8 mouse cellular contexts compared by ENCODE assay signal in genomic region chr2:153560664-153561541, GRCm38 (mm10). TPM values are rescaled to one million over a fixed set of nuclear protein-coding genes. Genes with fewer than 3 reads are reported as not detected.
A peak's percentile ranks its signal among the peaks of the same experiment; 100 is the strongest.
DNase-seq lines count a peak whose midpoint lies in the region; ATAC-seq lines count a peak whose summit lies in the region.

No protein-coding gene starts in this region.

- peak overlapping the region; percentile 69 for H3K9ac ChIP-seq in heart, embryonic 14.5 days (ENCODE audit: low read length)

- 2% methylated on average over 21 of the region's 21 CpGs for WGBS in heart, embryonic 14.5 days

- peak; percentile 37 for DNase-seq in layer of hippocampus, adult 9-11 months
- DNase-seq in layer of hippocampus, adult 18-20 months (ENCODE audit: low spot score in 2 of 2), result no peak
- DNase-seq in embryo, embryonic 10.5 days (ENCODE audit: low spot score), result peak; percentile 46
- DNase-seq in left cerebral cortex, postnatal 10 days (ENCODE audit: extremely low spot score in 1 of 2, low spot score in 2 of 2), result peak; percentile 26 to 78
- peak; percentile 47 for DNase-seq in right cerebral cortex, postnatal 14 days

- ATAC-seq in heart, embryonic 14.5 days (ENCODE audit: insufficient number of reproducible peaks, insufficient read depth, low FRiP score, low read depth), result peak; percentile 87
- peak; percentile 46 for ATAC-seq in megakaryocyte, adult 5-6 weeks (ENCODE audit: poor library complexity, severe bottlenecking)
- ATAC-seq in erythroid progenitor cell, adult 5-6 weeks (replicated peaks; ENCODE audit: low FRiP score, poor library complexity, severe bottlenecking), result no peak; the same call in 1 of the 2 replicates

- peak overlapping the region; percentile 98 to 100 for H3K27ac ChIP-seq in heart, embryonic 14.5 days (replicated peaks in 1 of 2; ENCODE audit: control insufficient read depth in 1 of 2, insufficient read depth in 1 of 2, low read depth in 2 of 2, low read length in 2 of 2)

- H3K4me3 ChIP-seq in heart, embryonic 14.5 days (ENCODE audit: control insufficient read depth in 1 of 2, insufficient read depth in 1 of 2, low read depth in 1 of 2, low read length in 2 of 2), result peak overlapping the region; percentile 2 to 23; a peak in 3 of 4 replicates

- peak overlapping the region; percentile 60 for H3K4me2 ChIP-seq in heart, embryonic 14.5 days (ENCODE audit: low read length)

- no peaks in the 10 kb centered on the region for H3K36me3 ChIP-seq in heart, embryonic 14.5 days (ENCODE audit: control insufficient read depth, insufficient read depth, low read length)

- H3K4me1 ChIP-seq in heart, embryonic 14.5 days (ENCODE audit: control insufficient read depth in 2 of 2, insufficient read depth in 2 of 2, low read length in 2 of 2), result peaks cover 33 to 41% of the 10 kb centered on the region in 2 experiments

- no peaks in the 10 kb centered on the region for H3K27me3 ChIP-seq in heart, embryonic 14.5 days (ENCODE audit: control insufficient read depth, insufficient read depth, low read length)

- intact Hi-C loops in left cerebral cortex, postnatal 10 days (cut with DNase I), result no loop called here

- H3K9me3 ChIP-seq in heart, embryonic 14.5 days (ENCODE audit: control insufficient read depth, low read length), result no peaks in the 10 kb centered on the region

RNA-seq across cellular contexts. Expression of gene Nol4l, which starts 31.1 kb away (rescaled TPM):
- 10 to 100 TPM; 46.5 to 48.1 TPM for total RNA-seq in layer of hippocampus, adult 18-20 months (2021)
- 10.0 and 12.6 TPM in 2 replicates for polyA plus RNA-seq in heart, embryonic 14.5 days (2014; fragmentation: Nextera tagmentation; extraction: Ambion mirVana)
- total RNA-seq in left cerebral cortex, postnatal 10 days (2021), result 10 to 100 TPM; 55.5 to 62.5 TPM
- 1.2 and 2.1 TPM in 2 replicates for total RNA-seq in megakaryocyte, adult 5-6 weeks (2015)
- total RNA-seq in megakaryocyte, adult 5-6 weeks (2017), result 0.20 and 0.62 TPM in 2 replicates
- total RNA-seq in erythroid progenitor cell, adult 5-6 weeks (2015; ENCODE audit: low replicate concordance), result 5.0 and 5.8 TPM in 2 replicates
- total RNA-seq in erythroid progenitor cell, adult 5-6 weeks (2017; ENCODE audit: low replicate concordance), result 2.7 and 5.8 TPM in 2 replicates

Comparison
In these comparisons a context has a peak if more than half of its experiments do, and no peak if none do; other contexts are left out.
1. DNase-seq: peak in layer of hippocampus, adult 9-11 months (single experiment), embryo, embryonic 10.5 days (single experiment), left cerebral cortex, postnatal 10 days (2 of 2) and right cerebral cortex, postnatal 14 days (single experiment); none in layer of hippocampus, adult 18-20 months (0 of 2).
2. RNA of gene Nol4l, which starts 31.1 kb away (total RNA-seq): 55.5 to 62.5 TPM in left cerebral cortex, postnatal 10 days and 46.5 to 48.1 TPM in layer of hippocampus, adult 18-20 months; 2.7 to 5.8 TPM in erythroid progenitor cell, adult 5-6 weeks and 0.20 to 2.1 TPM in megakaryocyte, adult 5-6 weeks; every median in the first group is over 4 times any median in the second.